In the genomic region with DNA sequence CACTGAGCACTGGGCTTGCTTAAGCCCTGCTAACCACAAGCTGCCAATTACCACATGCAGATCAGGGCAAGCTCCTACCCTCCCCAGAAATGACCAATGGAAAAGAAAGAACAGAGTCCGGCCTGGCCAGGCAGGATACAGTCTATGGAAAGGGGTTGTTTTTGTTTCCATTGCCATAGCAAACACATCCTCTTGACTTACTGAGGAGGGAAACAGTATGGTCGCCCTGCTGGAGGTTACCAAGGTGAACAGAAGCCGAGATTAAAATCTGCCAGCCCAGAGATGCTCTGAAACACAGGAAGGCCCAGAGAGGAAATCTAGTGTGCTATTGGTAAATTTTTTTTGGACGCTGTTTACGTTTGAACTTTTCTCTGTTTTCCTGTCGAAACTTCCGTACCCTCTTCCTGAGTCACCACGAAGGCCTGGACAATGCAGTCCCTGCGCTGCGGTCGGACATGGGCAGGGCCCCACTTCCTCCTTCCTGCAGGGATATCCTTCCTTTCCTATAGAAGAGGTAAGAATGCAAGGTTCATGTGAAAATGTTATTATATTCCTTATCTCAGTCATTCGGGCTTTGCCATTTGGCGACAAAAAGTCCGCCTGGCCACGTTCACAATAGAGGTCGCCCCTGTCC, we compare ENCODE assay signal across 8 mouse cellular contexts. TPM values are rescaled to one million over a fixed set of nuclear protein-coding genes. Genes with fewer than 3 reads are reported as not detected.
A peak's percentile ranks its signal among the peaks of the same experiment; 100 is the strongest.
DNase-seq lines count a peak whose midpoint lies in the region; ATAC-seq lines count a peak whose summit lies in the region.

No protein-coding gene starts in this region.

- DNase-seq in adrenal gland, postnatal 36 days: peak; percentile 49 to 63
- DNase-seq in heart, postnatal 10 days: peak; percentile 72 to 78
- DNase-seq in liver: peak; percentile 35
- peak; percentile 33 to 48 for DNase-seq in natural killer cell, adult 2 months (ENCODE audit: low spot score in 2 of 2)
- no peak for DNase-seq in cerebellum, adult 9-10 months
- DNase-seq in cerebellum, postnatal 36 days: no peak
- no peak for DNase-seq in layer of hippocampus, postnatal 10 days (ENCODE audit: low spot score in 2 of 2)

- ATAC-seq in CD4-positive, CD25-positive, alpha-beta regulatory T cell, adult 4 months: peak; percentile 92

- intact Hi-C loops in heart, postnatal 10 days (cut with DNase I): loop anchor here (1.0 to 2.0 kb wide), 4 partner anchors 27 to 83 kb away; no protein-coding TSS in a partner anchor

RNA-seq across cellular contexts. Expression of gene Elk3, which starts 25.0 kb away (rescaled TPM):
- polyA plus RNA-seq in CD4-positive, CD25-positive, alpha-beta regulatory T cell, adult 4 months (2017; shearing (Covaris generic)): 10 to 100 TPM; 26.0 to 26.3 TPM
- total RNA-seq in adrenal gland, postnatal 36 days (2021): 10 to 100 TPM; 40.2 to 42.0 TPM
- 100 to 1,000 TPM; 106 to 115 TPM for total RNA-seq in heart, postnatal 10 days (2021)
- 10 to 100 TPM; 12.3 to 12.8 TPM for total RNA-seq in layer of hippocampus, postnatal 10 days (2021)

Comparison
In these comparisons a context has a peak if more than half of its experiments do, and no peak if none do; other contexts are left out.
1. DNase-seq: peak in adrenal gland, postnatal 36 days (2 of 2), heart, postnatal 10 days (2 of 2), liver (single experiment) and natural killer cell, adult 2 months (2 of 2); none in cerebellum, adult 9-10 months (single experiment), cerebellum, postnatal 36 days (0 of 2) and layer of hippocampus, postnatal 10 days (0 of 2).